Mouse (Mus musculus) olfactory bulb, adult 2 months (tissue): Measurements from ENCODE around the gene Padi2. TPM values are rescaled to one million over a fixed set of nuclear protein-coding genes. Genes with fewer than 3 reads are reported as not detected.

Experiments used
- H3K27ac ChIP-seq: fragments of 200-500 bp; 2 replicates; pipeline ENCODE4 v1.5.1; 2012; ENCODE audit warnings: low read depth, low read length; ENCODE audit not compliant: insufficient read depth
- H3K4me1 ChIP-seq: fragments of 200-500 bp; 2 replicates; pipeline ENCODE4 v1.6.1; 2012; ENCODE audit warnings: low read length; ENCODE audit not compliant: control insufficient read depth, insufficient read depth
- H3K4me3 ChIP-seq: fragments of 200-500 bp; 2 replicates; pipeline ENCODE4 v1.5.1; 2012; ENCODE audit warnings: mild to moderate bottlenecking, low read depth, low read length, moderate library complexity; ENCODE audit not compliant: insufficient read depth
- CTCF ChIP-seq: fragments of 200-500 bp; IDR thresholded peaks from 2 replicates; pipeline ENCODE4 v1.5.1; 2012; ENCODE audit warnings: low read depth, mild to moderate bottlenecking, low read length, moderate library complexity; ENCODE audit not compliant: insufficient read depth
- POLR2A ChIP-seq: fragments of 200-500 bp; IDR thresholded peaks from 2 replicates; pipeline ENCODE4 v1.6.1; 2012; ENCODE audit warnings: mild to moderate bottlenecking, low read depth, low read length, moderate library complexity; ENCODE audit not compliant: insufficient read depth
- WGBS: fragments of 180-500 bp; shearing (Covaris S2); methylation state at CpG from one replicate; pipeline ENCODE4 v1.1.7; 2018; 5-methylcytosine and 5-hydroxymethylcytosine counted together
- polyA plus RNA-seq: library from polyadenylated mRNA; stranded (reverse); fragments of >200 nt; gene quantifications from 2 replicates; pipeline ENCODE4 v1.2.4, GENCODE M21; 2012; ENCODE audit warnings: low replicate concordance; ENCODE audit not compliant: missing spikeins, insufficient read depth, insufficient read length

Padi2 gene
- polyA plus RNA-seq, 1 experiment = not detected

DNA sequence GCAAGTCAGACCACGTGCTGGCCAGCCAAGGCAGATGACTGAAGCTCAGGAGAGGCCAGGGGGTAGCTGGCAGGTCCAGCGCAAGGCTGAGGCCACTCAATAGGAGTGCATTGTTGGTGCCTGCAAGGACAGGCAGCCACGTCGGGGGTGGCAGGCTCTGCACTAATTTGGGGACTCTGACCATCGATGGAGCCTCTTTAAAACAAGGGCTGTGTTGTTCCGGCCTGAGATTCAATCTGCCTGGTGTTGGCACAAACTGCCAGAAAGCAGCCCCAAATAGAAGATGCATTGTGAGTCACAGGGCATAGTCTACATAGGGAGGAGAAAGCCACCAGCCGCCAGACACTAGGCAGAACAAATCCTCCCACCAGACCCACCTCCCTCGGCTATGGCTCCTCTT is 23.6 kb downstream of the Padi2 start:
- Histone ChIP-seq H3K4me1 (peaks cover 31% of the 10 kb centered on the region), H3K4me3 (no peak overlapping the region), H3K27ac (peak overlapping the region; percentile 94)
- TF ChIP-seq CTCF (no peak), POLR2A (no peak)
- WGBS = 22% methylated on average over 8 of the region's 8 CpGs

DNA sequence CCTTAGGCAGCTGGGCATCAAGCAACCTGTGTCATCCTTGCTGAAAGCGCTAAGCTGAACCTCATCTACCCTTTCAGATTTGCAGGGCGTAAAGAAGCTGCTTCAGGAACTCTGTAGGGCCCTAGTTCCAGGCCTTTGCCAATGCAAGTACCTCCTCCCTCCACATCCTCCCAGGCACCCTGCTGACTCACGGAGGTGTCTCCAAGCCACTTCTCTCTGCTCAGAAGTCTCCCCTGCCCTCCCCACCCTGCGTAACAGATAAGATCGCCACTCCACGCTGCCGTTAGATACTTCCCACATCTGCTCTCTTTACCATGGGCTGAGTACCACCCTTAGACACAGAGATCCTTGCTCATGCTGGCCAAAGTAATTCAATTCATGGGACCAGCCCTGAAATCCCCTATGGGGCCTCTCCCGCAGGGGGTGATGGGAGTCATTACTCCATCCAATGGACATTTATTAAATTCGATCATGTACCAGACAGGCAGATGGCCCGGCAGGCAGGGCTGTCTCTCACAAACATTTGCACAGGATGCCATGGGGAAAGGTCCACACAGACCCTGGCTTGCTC is 24.8 kb downstream of the Padi2 start:
- H3K4me3 ChIP-seq = no peak overlapping the region
- H3K4me1 ChIP-seq = peaks cover 31% of the 10 kb centered on the region
- WGBS = 56% methylated on average over 10 of the region's 10 CpGs
- peak overlapping the region; percentile 7; the same call in 1 of the 2 replicates for H3K27ac ChIP-seq
- no peak for TF ChIP-seq CTCF
- no peak for TF ChIP-seq POLR2A

DNA sequence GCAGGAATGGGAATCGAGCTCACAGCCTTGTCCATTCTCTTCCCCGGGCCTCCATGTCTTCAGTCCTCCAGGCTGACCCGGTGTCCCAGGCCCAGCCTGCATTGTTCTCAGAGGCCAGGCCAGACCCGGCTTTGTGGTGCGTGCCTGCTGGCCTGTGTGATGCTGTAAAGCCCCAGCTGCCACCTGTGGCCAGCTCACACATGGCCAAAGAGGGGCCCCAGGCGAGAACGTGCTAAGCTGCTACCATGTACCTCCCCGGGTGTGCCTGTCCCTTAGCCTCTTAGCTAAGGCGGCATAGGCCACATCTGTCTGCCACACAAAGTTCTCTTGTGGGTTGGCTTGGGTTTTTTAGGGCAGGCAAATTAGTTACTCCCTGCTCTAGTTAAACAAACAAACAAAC is 29.5 kb downstream of the Padi2 start:
- no peak for TF ChIP-seq POLR2A
- 84% methylated on average over 9 of the region's 9 CpGs for WGBS
- Histone ChIP-seq H3K27ac (no peak overlapping the region), H3K4me3 (no peak overlapping the region), H3K4me1 (peaks cover 11% of the 10 kb centered on the region)

DNA sequence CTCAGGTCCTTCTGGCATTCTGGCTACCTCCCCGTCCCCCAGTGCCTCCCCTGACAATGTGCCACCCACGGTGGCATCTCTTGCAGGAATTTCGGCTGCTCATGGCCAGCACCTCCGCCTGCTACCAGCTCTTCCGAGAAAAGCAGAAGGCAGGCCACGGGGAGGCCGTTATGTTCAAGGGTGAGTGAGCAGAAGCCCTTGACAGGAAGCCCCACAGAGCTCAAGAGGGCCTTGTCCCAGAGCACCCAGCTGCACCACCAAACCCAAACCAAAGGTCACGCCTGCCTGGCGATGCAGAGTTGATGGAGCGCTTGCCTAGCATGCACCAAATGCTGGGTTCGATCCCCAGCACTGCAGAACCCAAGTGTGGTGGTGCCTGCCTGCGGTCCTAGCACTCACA is 38.2 kb downstream of the Padi2 start:
- WGBS = 94% methylated on average over 12 of the region's 12 CpGs
- Histone ChIP-seq H3K4me3 (no peak overlapping the region), H3K27ac (no peak overlapping the region), H3K4me1 (no peaks in the 10 kb centered on the region)
- no peak for TF ChIP-seq CTCF
- TF ChIP-seq POLR2A = no peak

DNA sequence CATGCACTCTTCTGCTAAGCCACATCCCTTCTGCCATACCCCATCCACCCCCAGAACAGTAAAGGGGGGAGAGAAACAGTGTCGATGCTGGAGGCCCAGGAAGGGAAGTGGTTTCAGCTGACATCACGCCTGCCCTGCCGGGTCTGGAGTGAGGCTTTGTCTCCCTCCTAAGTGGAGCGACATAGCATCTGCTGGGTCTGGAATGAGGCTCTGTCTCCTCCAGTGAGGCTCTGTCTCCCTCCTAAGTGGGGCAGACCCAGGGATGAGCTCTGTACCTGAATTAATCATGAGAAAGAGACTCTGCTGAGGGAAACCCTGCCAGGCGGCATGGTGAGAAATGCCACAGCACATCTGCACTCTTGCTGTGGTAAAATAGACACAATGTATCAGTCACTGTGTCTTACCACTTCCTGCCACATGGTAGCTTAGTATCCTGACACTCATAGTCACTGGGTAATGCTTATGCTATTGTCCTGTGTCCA is 38.9 kb downstream of the Padi2 start:
- 75% methylated on average over 5 of the region's 5 CpGs for WGBS
- no peak overlapping the region for H3K27ac ChIP-seq
- H3K4me3 ChIP-seq = no peak overlapping the region
- no peaks in the 10 kb centered on the region for H3K4me1 ChIP-seq
- no peak for TF ChIP-seq POLR2A

DNA sequence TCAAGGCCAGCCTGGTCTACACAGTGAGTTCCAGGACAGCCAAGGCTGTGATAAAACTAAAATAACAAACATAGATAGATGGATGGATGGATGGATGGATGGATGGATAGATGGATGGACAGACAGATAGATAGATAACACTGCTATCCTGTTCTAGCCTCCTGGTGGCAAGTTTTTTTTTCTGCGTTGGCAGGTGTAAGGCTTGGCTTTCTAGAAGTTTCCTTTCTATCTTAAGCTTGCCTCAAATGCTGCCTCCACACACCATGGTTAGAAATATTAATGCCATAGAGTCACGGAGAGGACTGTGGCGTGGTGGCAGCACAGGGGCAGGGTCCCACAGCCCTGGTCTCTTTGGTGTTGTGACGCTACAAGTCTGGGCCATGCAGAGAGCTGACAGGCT is 39.4 kb downstream of the Padi2 start:
- 93% methylated on average over 4 of the region's 4 CpGs for WGBS
- Histone ChIP-seq H3K27ac (no peak overlapping the region), H3K4me1 (peaks cover 1% of the 10 kb centered on the region)

DNA sequence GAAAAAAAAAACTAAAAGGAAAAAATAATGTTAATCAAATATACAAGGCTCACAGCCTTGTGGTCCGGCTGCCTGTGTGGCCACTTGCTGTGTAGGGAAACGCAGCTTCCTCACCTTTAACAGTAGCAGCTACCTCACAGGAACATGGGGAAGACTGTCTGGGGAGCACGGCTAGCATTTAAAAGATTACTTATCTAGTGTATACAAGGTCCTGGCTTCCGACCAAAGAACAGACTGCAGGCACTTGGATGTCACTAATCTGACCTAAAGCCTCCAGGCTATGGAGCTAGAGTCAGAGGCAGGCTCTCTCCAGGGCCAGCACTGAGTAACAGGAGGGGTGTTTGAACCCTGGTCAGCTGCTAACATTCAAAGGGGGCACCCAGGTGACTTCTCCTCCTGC is 39.9 kb downstream of the Padi2 start:
- TF ChIP-seq CTCF (no peak), POLR2A (no peak)
- H3K4me1 ChIP-seq = peaks cover 4% of the 10 kb centered on the region
- no peak overlapping the region for H3K4me3 ChIP-seq
- no peak overlapping the region for H3K27ac ChIP-seq
- 78% methylated on average over 4 of the region's 4 CpGs for WGBS

More for the DNA sequence above, 39.4 kb downstream of the Padi2 start:
- TF ChIP-seq CTCF (no peak), POLR2A (no peak)
- H3K4me3 ChIP-seq = no peak overlapping the region

DNA sequence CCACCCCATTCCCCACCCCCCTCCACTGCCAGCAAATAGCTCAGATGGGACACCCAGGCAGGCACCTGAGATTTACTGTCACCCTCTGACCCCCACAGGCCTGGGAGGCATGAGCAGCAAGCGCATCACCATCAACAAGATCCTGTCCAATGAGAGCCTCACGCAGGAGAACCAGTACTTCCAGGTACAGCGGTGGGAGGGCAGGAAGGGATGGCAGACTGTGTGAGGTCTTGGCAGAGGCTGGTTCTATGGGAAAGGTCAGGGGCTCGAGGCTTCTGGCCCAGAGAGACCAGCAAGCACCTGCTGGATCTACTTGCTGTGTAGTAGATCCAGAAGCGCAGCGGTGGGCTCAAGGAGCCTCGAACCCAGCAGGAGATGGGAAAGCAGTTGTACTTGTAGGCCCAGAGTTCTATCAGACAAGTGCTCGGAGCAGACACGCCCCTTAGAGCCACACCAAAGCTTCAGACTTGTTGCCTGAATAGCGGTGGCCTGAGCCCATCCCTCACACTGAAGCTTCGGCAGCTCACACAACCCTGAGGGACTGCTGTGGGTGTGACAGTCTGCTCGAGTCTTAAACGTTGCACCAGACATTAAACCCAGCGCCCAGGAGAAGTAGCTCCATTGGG is 40.5 kb downstream of the Padi2 start:
- Histone ChIP-seq H3K4me3 (no peak overlapping the region), H3K4me1 (peaks cover 6% of the 10 kb centered on the region), H3K27ac (no peak overlapping the region)
- no peak for TF ChIP-seq CTCF
- no peak for TF ChIP-seq POLR2A
- WGBS = 84% methylated on average over 14 of the region's 14 CpGs

DNA sequence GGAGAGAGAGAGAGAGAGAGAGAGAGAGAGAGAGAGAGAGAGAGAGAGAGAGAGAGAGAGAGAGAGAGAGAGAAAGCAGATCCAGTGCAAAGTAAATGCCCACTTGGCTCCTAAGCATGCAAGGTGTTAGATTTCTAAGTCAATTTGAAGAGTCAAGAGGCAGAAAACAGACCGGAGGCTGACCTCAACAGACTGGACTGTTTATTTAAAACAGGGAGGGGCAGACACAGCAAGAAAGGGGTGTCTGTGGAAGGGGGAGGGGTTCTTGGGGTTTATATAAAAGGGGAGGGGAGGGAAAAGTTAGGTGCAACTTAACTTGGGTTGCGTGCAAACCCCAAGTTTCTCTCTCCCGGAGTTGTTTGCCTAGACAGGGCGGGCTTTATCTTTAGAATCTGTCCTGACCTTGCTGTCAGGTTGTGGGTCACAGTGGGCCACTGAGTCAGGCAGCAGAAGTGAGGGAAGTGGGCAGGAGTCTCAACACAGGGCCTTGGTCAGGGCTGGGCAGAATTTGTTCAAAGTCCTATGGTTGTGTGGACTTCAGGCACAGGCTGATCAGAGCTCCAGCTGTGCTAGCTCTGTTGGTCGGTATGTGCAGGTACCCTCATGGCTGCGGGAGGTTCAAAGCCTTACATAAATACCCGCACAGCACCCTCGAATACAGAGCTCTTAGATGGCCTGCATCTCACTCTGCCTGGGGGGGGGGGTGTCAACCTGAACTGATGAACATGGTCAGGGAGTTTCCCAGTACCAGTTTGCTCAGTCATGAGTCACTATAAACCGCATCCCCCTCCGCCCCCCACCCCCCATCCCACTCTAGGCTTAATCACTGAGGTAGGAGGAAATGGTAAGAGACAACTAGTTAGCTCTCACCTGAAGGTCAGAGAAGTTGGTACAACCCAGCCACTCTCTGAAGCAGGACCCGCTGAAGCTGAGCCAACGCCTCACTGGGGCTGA is 41.6 kb downstream of the Padi2 start:
- Histone ChIP-seq H3K4me1 (peaks cover 14% of the 10 kb centered on the region), H3K4me3 (no peak overlapping the region), H3K27ac (no peak overlapping the region)
- no peak for TF ChIP-seq CTCF
- no peak for TF ChIP-seq POLR2A
- WGBS = 93% methylated on average over 12 of the region's 12 CpGs
